Mouse (Mus musculus): ENCODE data around the gene Fgfrl1.
"Not testable (repeated sequence)": the region's sequence is repeated elsewhere in the genome, so short reads cannot be mapped to it uniquely, and the experiment has no call there.

Gene Fgfrl1

DNA sequence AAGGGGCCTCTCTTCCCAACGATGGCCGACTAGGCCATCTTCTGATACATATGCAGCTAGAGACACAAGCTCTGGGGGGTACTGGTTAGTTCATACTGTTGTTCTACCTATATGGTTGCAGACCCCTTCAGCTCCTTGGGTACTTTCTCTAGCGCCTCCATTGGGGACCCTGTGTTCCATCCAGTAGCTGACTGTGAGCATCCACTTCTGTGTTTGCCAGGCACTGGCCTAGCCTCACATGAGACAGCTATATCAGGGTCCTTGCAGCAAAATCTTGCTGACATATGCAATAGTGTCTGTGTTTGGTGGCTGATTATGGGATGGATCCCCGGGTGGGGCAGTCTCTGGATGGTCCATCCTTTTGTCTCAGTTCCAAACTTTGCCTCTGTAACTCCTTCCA is 59.1 kb downstream of the Fgfrl1 start:
- DNase-seq (ENCODE audit: low spot score): not testable (repeated sequence)

Measured in yolk sac, embryonic 10.5 days (tissue).